Mouse (Mus musculus) liver, adult 2 months (tissue): Measurements from ENCODE around the gene Slc5a6.

Experiments used
- CTCF ChIP-seq: fragments of 200-500 bp; IDR thresholded peaks from 2 replicates; pipeline ENCODE4 v1.5.1; 2011; ENCODE audit warnings: low read depth, low read length, control low read depth
- POLR2A ChIP-seq: fragments of 200-500 bp; IDR thresholded peaks from 2 replicates; pipeline ENCODE4 v1.6.1; 2011; ENCODE audit warnings: low read length, control low read depth; ENCODE audit not compliant: insufficient read depth; ENCODE audit errors: extremely low read depth

- TF ChIP-seq CTCF (no peak), POLR2A (no peak)
Measured at GRCm38 (mm10) chr5:30999324-30999723, 49.4 kb downstream of the Slc5a6 start.
